In genomic region chr16:91541573-91542081, GRCm38 (mm10) we compare ENCODE assay signal across 9 mouse cellular contexts. TPM values are rescaled to one million over a fixed set of nuclear protein-coding genes. Genes with fewer than 3 reads are reported as not detected.
DNase-seq lines count a peak whose midpoint lies in the region; ATAC-seq and TF ChIP-seq lines count a peak whose summit lies in the region.
"Had no signal": no experiment of that assay in that cellular context is flagged by ENCODE, and none has a peak within 500 bp of the region (broad histone marks: within the 10 kb centered on the region; RNA-seq: fewer than 3 reads in every experiment).

No protein-coding gene starts in this region.

- no peak overlapping the region for H3K4me3 ChIP-seq in lung, postnatal 0 days (ENCODE audit: low read depth, low read length)
- no peak overlapping the region for H3K4me3 ChIP-seq in forebrain, embryonic 14.5 days (ENCODE audit: low read depth, low read length)
- no peak overlapping the region for H3K4me3 ChIP-seq in neural tube, embryonic 13.5 days
- H3K4me3 ChIP-seq: megakaryocyte, embryonic 14.5 days had no signal

- DNase-seq in lung, postnatal 0 days (ENCODE audit: low spot score) = peak; percentile 40
- DNase-seq in lung, adult 18-20 months = no peak
- peak; percentile 86 for DNase-seq in forebrain, embryonic 14.5 days (ENCODE audit: low spot score)
- peak; percentile 50 to 63 for DNase-seq in layer of hippocampus, postnatal 10 days (ENCODE audit: low spot score in 2 of 2)
- no peak for DNase-seq in spleen, postnatal 14 days (ENCODE audit: low spot score in 2 of 2)
- no peak for DNase-seq in gastrocnemius, postnatal 10 days
- no peak for DNase-seq in adrenal gland, postnatal 25 days

- no peak overlapping the region for H3K9ac ChIP-seq in lung, postnatal 0 days (replicated peaks; ENCODE audit: low read depth)
- peak overlapping the region; percentile 22; the same call in 1 of the 2 replicates for H3K9ac ChIP-seq in forebrain, embryonic 14.5 days (ENCODE audit: low read length)
- H3K9ac ChIP-seq in neural tube, embryonic 13.5 days = no peak overlapping the region

- no peak for ATAC-seq in lung, postnatal 0 days
- ATAC-seq in forebrain, embryonic 14.5 days = peak; percentile 85; the same call in 1 of the 2 replicates
- no peak for ATAC-seq in neural tube, embryonic 13.5 days (ENCODE audit: low read depth)

- TF ChIP-seq EP300 in lung, postnatal 0 days (IDR thresholded peaks at IDR 0.05) = no peak

- H3K27ac ChIP-seq in lung, postnatal 0 days (ENCODE audit: low read length) = no peak overlapping the region
- no peak overlapping the region for H3K27ac ChIP-seq in forebrain, embryonic 14.5 days (ENCODE audit: low read depth, low read length)
- H3K27ac ChIP-seq in neural tube, embryonic 13.5 days (replicated peaks) = no peak overlapping the region

- no peaks in the 10 kb centered on the region for H3K9me3 ChIP-seq in lung, postnatal 0 days (ENCODE audit: low read length)
- H3K9me3 ChIP-seq in forebrain, embryonic 14.5 days (replicated peaks; ENCODE audit: control insufficient read depth, low read length) = no peaks in the 10 kb centered on the region
- no peaks in the 10 kb centered on the region for H3K9me3 ChIP-seq in neural tube, embryonic 13.5 days
- H3K9me3 ChIP-seq: megakaryocyte, embryonic 14.5 days had no signal

- no peaks in the 10 kb centered on the region for H3K27me3 ChIP-seq in lung, postnatal 0 days (replicated peaks; ENCODE audit: insufficient read depth, low read length)
- no peaks in the 10 kb centered on the region for H3K27me3 ChIP-seq in forebrain, embryonic 14.5 days (replicated peaks; ENCODE audit: control insufficient read depth, insufficient read depth, low read length)
- H3K27me3 ChIP-seq in neural tube, embryonic 13.5 days = no peaks in the 10 kb centered on the region

- peaks cover 18% of the 10 kb centered on the region for H3K4me1 ChIP-seq in lung, postnatal 0 days (ENCODE audit: insufficient read depth, low read depth, low read length)
- no peaks in the 10 kb centered on the region for H3K4me1 ChIP-seq in forebrain, embryonic 14.5 days (ENCODE audit: control insufficient read depth, insufficient read depth, low read length)
- peaks cover 8% of the 10 kb centered on the region; the same call in 1 of the 2 replicates for H3K4me1 ChIP-seq in neural tube, embryonic 13.5 days (replicated peaks)

- no peaks in the 10 kb centered on the region for H3K36me3 ChIP-seq in lung, postnatal 0 days (ENCODE audit: insufficient read depth, low read length)
- H3K36me3 ChIP-seq in forebrain, embryonic 14.5 days (ENCODE audit: control insufficient read depth, insufficient read depth, low read length) = no peaks in the 10 kb centered on the region
- no peaks in the 10 kb centered on the region for H3K36me3 ChIP-seq in neural tube, embryonic 13.5 days

- 31% methylated on average over 10 of the region's 10 CpGs for WGBS in lung, postnatal 0 days
- WGBS in forebrain, embryonic 14.5 days = 33% methylated on average over 10 of the region's 10 CpGs
- WGBS in neural tube, embryonic 13.5 days = 50% methylated on average over 10 of the region's 10 CpGs

- no peak for TF ChIP-seq CTCF in lung, postnatal 0 days (IDR thresholded peaks at IDR 0.05)

- H3K4me2 ChIP-seq in lung, postnatal 0 days (replicated peaks; ENCODE audit: low read depth, low read length) = no peak overlapping the region
- peak overlapping the region; percentile 39 for H3K4me2 ChIP-seq in forebrain, embryonic 14.5 days (ENCODE audit: low read length)
- H3K4me2 ChIP-seq in neural tube, embryonic 13.5 days = peak overlapping the region; percentile 30

RNA-seq across cellular contexts. Expression of gene Ifngr2, which starts 5.2 kb away (rescaled TPM):
- polyA plus RNA-seq in lung, postnatal 0 days (2015; fragmentation: Nextera tagmentation; extraction: Ambion mirVana) = 64.4 and 78.1 TPM in 2 replicates
- 77.3 and 100 TPM in 2 replicates for polyA plus RNA-seq in forebrain, embryonic 14.5 days (2014; fragmentation: Nextera tagmentation; extraction: Ambion mirVana)
- 100 to 1,000 TPM in 1 of 2 experiments, 10 to 100 TPM in 1; 73.3 to 106 TPM for total RNA-seq in layer of hippocampus, postnatal 10 days (2021)
- polyA plus RNA-seq in neural tube, embryonic 13.5 days (2015; fragmentation: Nextera tagmentation; extraction: Ambion mirVana) = 59.4 and 75.3 TPM in 2 replicates
- total RNA-seq in gastrocnemius, postnatal 10 days (2021) = 10 to 100 TPM; 59.8 to 60.8 TPM
- total RNA-seq in adrenal gland, postnatal 25 days (2021) = 20.1 and 31.1 TPM in 2 replicates

RNA-seq across cellular contexts. Expression of gene Tmem50b, which starts 56.0 kb away (rescaled TPM):
- polyA plus RNA-seq in lung, postnatal 0 days (2015; fragmentation: Nextera tagmentation; extraction: Ambion mirVana) = 160 and 169 TPM in 2 replicates
- 105 and 111 TPM in 2 replicates for polyA plus RNA-seq in forebrain, embryonic 14.5 days (2014; fragmentation: Nextera tagmentation; extraction: Ambion mirVana)
- 100 to 1,000 TPM; 114 to 119 TPM for total RNA-seq in layer of hippocampus, postnatal 10 days (2021)
- polyA plus RNA-seq in neural tube, embryonic 13.5 days (2015; fragmentation: Nextera tagmentation; extraction: Ambion mirVana) = 85.6 and 96.8 TPM in 2 replicates
- 10 to 100 TPM; 15.2 to 15.9 TPM for total RNA-seq in gastrocnemius, postnatal 10 days (2021)
- total RNA-seq in adrenal gland, postnatal 25 days (2021) = 57.9 and 58.3 TPM in 2 replicates

RNA-seq across cellular contexts. Expression of gene Ifnar1, which starts 56.6 kb away (rescaled TPM):
- 40.3 and 44.9 TPM in 2 replicates for polyA plus RNA-seq in lung, postnatal 0 days (2015; fragmentation: Nextera tagmentation; extraction: Ambion mirVana)
- 40.4 and 45.6 TPM in 2 replicates for polyA plus RNA-seq in forebrain, embryonic 14.5 days (2014; fragmentation: Nextera tagmentation; extraction: Ambion mirVana)
- total RNA-seq in layer of hippocampus, postnatal 10 days (2021) = 10 to 100 TPM; 63.7 to 70.6 TPM
- polyA plus RNA-seq in neural tube, embryonic 13.5 days (2015; fragmentation: Nextera tagmentation; extraction: Ambion mirVana) = 46.5 and 50.4 TPM in 2 replicates
- 10 to 100 TPM; 34.9 to 36.9 TPM for total RNA-seq in gastrocnemius, postnatal 10 days (2021)
- 57.5 and 70.8 TPM in 2 replicates for total RNA-seq in adrenal gland, postnatal 25 days (2021)

Comparison
In these comparisons a context has a peak if more than half of its experiments do, and no peak if none do; other contexts are left out.
1. DNase-seq: peak in lung, postnatal 0 days (single experiment), forebrain, embryonic 14.5 days (single experiment) and layer of hippocampus, postnatal 10 days (2 of 2); none in lung, adult 18-20 months (0 of 2), spleen, postnatal 14 days (0 of 2), gastrocnemius, postnatal 10 days (single experiment) and adrenal gland, postnatal 25 days (single experiment).